Mouse (Mus musculus): ENCODE results near the gene Gm12887. TPM values are rescaled to one million over a fixed set of nuclear protein-coding genes. Genes with fewer than 3 reads are reported as not detected.

Gm12887 gene
- not detected in 2 replicates for polyA plus RNA-seq (2016; fragmentation: Nextera tagmentation; extraction: Ambion mirVana)

GRCm38 (mm10) chr4:121622003-121622402 is at the start of gene Gm12887:
Gene Gm12887, minus strand, starts transcription at chr4:121622103.
- no peak within 1 kb of the TSS for H3K27ac ChIP-seq
- no peak within 1 kb of the TSS for H3K4me3 ChIP-seq
- WGBS (ENCODE audit: insufficient replicate concordance), result 30% methylated on average over 2 of the region's 2 CpGs
- peaks cover 17% of the 10 kb centered on the region for H3K9me3 ChIP-seq (replicated peaks)
- H3K9ac ChIP-seq, result no peak within 1 kb of the TSS
- no peak within 1 kb of the TSS for H3K4me2 ChIP-seq
- no peaks in the 10 kb centered on the region for H3K27me3 ChIP-seq (replicated peaks)
- ATAC-seq, result no peak
- no peaks in the 10 kb centered on the region for H3K36me3 ChIP-seq
- H3K4me1 ChIP-seq, result no peaks in the 10 kb centered on the region

GRCm38 (mm10) chr4:121657040-121657439 is 35.1 kb upstream of the Gm12887 start:
- no peak overlapping the region for H3K4me3 ChIP-seq
- no peak for ATAC-seq
- WGBS (ENCODE audit: insufficient replicate concordance), result 69% methylated on average over 1 of the region's 1 CpGs

More at GRCm38 (mm10) chr4:121657040-121657439, 35.1 kb upstream of the Gm12887 start:
- H3K9me3 ChIP-seq (replicated peaks), result 0 out of 2 replicates have a peak, but pooled peaks cover 4% of the 10 kb centered on the region
- no peaks in the 10 kb centered on the region for H3K4me1 ChIP-seq
- no peaks in the 10 kb centered on the region for H3K36me3 ChIP-seq
- H3K27me3 ChIP-seq (replicated peaks), result no peaks in the 10 kb centered on the region
- H3K4me2 ChIP-seq, result no peak overlapping the region
- no peak overlapping the region for H3K27ac ChIP-seq
- H3K9ac ChIP-seq, result no peak overlapping the region

Other genes with a start within 250 kb of the Gm12887 start
- gene Gm12886, start 199.0 kb downstream of the Gm12887 start, polyA plus RNA-seq (2016; fragmentation: Nextera tagmentation; extraction: Ambion mirVana), result not detected in 2 replicates

Data from liver, embryonic 12.5 days (tissue).